Mouse (Mus musculus) thymus, postnatal 25 days (tissue): ENCODE results near the gene Plekha8.

Experiments
- DNase-seq: peaks from one replicate; pipeline ENCODE4 v3.0.0; 2022

The Plekha8 gene

GRCm38 (mm10) chr6:54657861-54658260 is 63.0 kb downstream of the Plekha8 start:
- no peak for DNase-seq

DNA sequence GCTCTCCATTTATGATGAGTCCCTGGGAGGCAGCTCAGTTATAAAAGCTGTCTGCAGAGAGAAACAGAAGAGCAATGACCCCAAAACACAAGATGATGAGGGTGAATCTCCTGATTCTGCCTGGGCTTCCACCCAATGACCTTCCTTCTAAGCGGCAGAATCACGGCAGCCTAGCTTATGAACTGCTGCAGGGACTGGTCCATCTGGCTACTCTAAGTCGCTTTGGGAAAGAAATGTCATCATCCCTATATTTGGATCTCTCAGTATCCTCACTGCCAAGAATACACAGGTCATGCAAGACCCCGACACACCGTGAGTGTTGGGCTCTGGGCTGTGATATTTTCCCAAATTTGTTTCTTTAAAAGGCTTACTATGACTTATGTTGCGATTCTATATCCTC is 75.0 kb downstream of the Plekha8 start:
- DNase-seq: no peak

DNA sequence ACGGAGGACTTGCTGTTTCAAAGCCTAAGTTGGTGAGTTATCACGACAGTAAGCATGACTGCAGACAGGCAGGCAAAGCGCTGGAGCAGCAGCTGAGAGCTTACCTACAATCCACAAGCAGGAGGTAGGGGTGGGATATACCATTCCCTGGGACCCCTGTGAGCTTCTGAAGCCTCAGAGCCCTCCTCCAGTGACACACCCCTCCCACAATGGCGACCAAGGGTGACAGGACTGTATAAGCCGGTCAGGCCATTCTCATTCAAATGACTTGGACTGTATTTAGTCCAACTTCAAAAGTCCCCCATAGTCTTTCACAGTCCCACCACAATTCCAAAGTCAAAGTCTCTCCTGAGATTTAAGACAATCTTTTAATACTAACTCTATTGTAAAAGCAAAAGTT is 78.0 kb downstream of the Plekha8 start:
- DNase-seq: no peak

DNA sequence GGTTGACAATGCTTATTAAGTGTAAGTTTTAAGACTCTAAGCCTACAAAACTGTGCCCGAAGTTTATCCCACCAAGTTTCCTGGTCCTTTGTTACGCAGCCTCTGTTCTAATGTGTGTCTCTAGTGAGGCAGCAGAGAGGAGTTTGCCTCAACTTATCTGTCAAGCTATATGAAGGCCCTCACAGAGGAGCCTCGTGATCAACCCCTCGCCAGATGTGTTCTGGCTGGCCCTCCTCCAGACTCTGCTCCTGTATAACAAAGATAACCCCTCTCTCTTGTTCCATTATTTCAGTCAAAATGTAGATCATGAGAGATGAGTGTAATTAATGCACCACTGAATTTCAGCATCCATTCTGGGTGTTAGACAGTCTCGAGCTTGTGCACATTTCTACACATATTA is 84.8 kb downstream of the Plekha8 start:
- no peak for DNase-seq

DNA sequence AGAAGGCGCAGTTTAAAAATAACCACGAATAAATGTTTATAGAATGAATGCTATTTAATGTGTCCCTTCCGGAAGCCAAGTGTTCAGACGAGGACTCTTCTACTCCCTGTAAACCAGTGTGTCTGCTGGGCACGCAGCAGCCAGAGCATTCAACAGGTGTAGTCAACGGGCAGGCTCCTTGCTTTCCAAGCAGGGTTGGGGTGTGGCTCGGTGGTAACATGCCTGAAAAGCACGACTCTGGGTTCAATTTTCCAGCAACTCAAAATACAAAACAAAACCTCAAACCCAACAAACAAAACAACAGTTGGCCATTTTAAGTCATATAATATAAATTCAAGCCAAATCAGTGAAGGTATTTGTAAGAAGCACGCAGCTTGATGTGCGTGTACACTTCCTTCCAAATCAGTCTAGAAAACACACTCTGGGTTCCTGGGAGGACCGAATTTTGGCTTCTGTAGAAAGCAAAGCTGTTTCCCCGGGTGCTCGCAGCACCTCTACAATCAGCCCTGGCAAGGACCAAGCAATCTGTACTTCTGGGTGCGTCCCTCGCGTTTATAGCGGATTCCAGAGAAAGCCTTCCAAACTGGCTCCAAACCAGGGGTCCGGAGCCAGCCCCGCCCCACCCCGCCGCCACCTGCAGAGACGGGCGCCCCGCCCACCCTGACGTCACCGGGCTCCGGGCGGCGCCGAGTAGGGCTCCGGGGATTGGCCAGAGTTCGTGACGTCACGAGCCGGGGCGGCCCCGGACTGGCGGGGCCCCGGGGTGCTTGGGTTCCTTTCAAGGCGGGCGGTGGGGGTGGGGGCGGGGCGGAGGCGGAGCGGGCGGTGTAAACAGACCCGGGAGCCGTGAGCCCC is 86.2 kb downstream of the Plekha8 start, which contains the start of gene Mturn:
Gene Mturn (plus strand): TSS at position 734 of the 855 bp plus-strand sequence.
- peak; percentile 100 for DNase-seq

- DNase-seq: no peak
Observed at GRCm38 (mm10) chr6:54681746-54682428, 87.0 kb downstream of the Plekha8 start.

DNA sequence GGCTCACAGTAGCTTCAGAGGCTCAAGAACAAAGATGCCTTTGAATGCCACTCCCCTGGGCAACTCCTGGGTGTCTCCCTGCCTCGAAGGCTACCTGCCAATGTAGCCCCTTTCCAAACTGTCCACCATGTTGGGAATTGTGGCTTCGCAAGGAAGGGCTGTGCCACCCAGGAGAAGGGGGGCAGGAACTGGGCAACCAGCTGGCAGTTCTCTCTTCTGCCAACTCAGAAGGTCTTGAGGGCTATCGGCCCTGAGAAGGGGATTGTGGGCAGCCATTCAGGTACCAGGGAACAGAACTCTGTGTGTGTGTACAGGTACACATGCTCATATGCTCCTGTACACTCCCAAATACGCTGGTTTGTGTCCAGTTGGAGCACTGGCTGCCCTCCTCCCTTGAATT is 89.2 kb downstream of the Plekha8 start:
- no peak for DNase-seq

DNA sequence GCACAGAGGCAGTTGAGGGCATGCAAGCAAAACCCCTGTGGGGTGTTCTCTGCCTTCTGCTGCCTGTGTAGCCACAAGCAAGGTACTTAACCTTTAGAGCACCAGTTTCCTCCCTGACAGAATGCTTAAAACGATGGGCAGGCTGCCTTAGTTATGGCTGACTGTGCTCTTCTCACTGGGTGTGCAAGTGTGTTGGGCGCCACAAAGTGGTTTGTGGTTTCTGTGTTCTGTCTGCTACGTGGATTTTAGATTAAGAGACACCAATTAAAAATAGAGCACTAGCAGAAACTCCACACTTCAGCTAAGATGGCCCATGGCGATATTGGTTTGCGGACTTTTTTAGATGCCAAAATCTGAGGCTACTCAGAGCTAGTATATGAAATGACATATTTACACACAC is 90.2 kb downstream of the Plekha8 start:
- peak; percentile 35 for DNase-seq

DNA sequence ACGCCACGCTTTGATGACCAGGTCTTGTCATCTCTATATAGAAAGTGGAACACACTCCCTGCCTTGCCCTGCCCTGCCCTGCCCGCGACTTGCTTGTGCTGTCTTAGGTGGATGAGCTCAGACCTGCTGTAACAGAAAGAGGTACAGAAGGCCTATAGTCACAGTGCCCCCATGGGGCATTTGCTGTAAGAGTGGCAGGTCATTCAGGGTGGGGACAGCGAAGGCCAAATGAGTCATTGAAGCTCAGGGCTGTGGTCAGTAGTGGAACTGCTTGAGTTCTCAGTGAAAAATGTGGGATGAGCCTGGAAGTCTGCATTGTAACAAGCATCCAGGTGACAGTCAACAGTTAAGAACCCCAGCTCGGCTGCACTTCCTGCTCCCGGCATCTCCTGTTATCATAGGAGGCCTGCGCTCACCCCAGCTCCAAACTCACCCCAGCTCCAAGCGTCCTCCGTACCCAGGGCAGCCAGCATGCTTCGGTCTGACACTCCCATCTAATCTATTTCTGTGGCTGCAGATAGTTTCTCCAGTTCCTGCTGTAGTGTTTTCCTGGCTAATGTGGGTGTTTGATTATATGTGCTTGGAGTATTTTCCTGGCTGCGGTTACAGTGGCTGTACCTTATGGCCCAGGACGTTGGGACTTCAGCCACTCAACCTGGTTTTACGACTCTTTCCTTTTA is 90.9 kb downstream of the Plekha8 start:
- no peak for DNase-seq

GRCm38 (mm10) chr6:54686946-54687737 is 92.2 kb downstream of the Plekha8 start:
- no peak for DNase-seq

DNA sequence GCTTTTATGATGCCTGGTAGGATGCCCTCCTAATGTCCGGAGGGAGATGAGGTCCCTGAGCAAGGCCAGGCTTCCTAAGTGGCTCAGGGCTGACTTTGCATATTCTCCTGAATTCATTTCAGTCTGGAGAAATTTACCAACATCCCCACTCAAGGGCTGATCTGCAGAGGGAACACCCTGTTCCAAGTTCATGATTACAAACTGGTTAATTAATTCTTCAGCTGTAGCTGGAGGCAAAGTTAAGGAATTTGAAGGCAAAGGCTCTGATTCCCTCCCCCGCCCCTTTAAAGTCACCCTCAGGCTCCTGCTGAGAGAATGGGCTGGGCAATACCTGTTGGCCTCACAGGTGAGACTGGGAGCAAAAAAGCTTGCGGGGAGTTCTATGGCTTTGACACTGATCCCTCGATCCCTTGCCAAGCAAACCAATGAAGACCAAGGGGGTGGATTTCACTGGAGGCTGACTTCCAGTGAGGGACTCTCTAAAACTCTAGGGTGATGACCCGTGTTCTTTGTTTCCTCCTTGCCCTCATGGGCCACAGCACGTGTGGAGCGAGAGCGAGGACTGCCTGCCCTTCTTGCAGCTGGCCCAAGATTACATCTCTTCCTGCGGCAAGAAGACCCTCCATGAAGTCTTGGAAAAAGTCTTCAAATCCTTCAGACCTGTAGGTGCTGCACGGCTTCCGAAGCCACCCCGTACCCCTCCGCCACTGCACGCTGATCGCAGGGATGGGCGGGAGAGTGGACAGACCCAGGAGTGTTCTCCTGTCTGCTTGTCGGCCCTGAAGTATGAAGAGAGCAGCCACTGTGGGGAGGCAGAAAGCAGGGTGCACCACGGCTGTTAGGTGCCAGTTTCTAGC is 93.8 kb downstream of the Plekha8 start:
- no peak for DNase-seq

- DNase-seq: no peak
Observed at GRCm38 (mm10) chr6:54689686-54690085, 94.8 kb downstream of the Plekha8 start.

DNA sequence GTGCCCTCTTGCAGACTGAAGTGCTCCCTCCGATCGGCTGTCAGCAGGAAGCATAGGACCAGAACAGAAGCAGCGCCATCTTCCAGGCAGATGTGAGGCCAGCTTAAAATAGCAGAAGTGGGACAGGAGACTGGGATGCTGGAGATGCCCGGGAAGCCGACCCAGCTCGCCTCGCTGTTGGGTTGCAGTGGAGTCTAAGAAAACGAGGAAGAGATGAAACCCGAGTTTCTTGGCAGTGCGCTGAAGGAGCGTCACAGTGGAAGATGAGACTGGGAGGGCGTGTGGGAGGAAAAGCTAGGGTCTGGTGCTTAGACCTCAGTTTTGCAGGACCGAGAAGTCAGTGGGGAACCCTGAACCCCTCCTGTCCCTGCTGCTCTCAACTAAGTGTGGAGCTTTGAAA is 95.9 kb downstream of the Plekha8 start:
- no peak for DNase-seq

GRCm38 (mm10) chr6:54691368-54692116 is 96.6 kb downstream of the Plekha8 start:
- DNase-seq: no peak

DNA sequence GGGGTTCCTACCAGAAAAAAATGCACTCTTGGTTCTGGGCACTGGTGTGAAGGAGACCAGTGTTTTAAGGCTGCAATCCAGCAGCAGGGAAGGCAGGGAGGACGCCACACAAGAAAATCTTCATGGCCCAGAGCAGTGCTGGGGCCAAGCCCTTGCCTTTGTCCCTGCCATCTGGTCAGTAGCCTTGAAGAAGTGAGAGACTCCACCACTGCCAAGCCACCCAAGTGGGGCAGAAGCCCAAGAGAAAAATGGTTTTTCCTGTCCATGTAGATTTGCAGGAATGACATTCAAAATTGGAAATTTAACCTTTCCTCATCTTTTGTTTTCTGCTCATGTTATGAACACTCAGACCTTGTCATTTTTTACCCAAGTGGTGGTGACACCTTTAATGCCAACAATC is 97.3 kb downstream of the Plekha8 start:
- DNase-seq: no peak

DNA sequence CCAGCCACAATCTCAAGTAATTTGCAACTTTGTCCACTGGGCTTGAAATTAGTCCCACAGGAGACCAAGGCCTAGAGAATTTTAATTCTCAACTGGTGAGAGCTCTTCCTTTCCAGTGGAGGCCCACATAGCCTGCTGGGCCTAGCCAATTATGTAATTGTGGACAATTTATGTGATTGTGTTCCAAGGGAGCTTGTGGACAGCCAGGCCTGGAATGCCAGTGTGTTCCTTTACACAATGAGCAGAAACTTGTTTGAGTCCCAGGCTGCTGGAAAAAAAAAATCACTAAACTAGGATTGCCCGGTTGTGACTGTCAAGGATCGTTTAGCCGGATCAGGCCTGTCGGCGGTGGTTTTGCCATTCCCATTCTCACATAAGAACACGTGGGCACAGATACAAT is 98.4 kb downstream of the Plekha8 start:
- no peak for DNase-seq
